Mouse (Mus musculus) forebrain, embryonic 15.5 days (tissue): ENCODE data around the gene Ptpn11. TPM values are rescaled to one million over a fixed set of nuclear protein-coding genes. Genes with fewer than 3 reads are reported as not detected.
"Not testable (repeated sequence)": the region's sequence is repeated elsewhere in the genome, so short reads cannot be mapped to it uniquely, and the experiment has no call there.

Experiments used
- ATAC-seq: fragments of 200-750 bp; cut with Nextera tagmentation; replicated peaks from 2 replicates; pipeline ENCODE4 v1.8.0; 2017; ENCODE audit warnings: mild to moderate bottlenecking, moderate TSS enrichment, moderate library complexity
- H3K27ac ChIP-seq: fragments of 300-500 bp; sonication (generic); replicated peaks from 2 replicates; pipeline ENCODE4 v1.5.1; 2015; ENCODE audit warnings: mild to moderate bottlenecking, inconsistent platforms
- H3K27me3 ChIP-seq: fragments of 300-500 bp; sonication (generic); 2 replicates; pipeline ENCODE4 v1.6.1; 2015; ENCODE audit warnings: inconsistent platforms
- H3K36me3 ChIP-seq: fragments of 300-500 bp; sonication (generic); 2 replicates; pipeline ENCODE4 v1.6.1; 2015; ENCODE audit warnings: mild to moderate bottlenecking, inconsistent platforms
- H3K4me1 ChIP-seq: fragments of 300-500 bp; sonication (generic); 2 replicates; pipeline ENCODE4 v1.6.1; 2015; ENCODE audit warnings: inconsistent platforms
- H3K4me2 ChIP-seq: fragments of 300-500 bp; sonication (generic); replicated peaks from 2 replicates; pipeline ENCODE4 v1.6.1; 2015; ENCODE audit warnings: mild to moderate bottlenecking, inconsistent platforms
- H3K4me3 ChIP-seq: fragments of 300-500 bp; sonication (generic); 2 replicates; pipeline ENCODE4 v1.5.1; 2015; ENCODE audit warnings: mild to moderate bottlenecking, inconsistent platforms
- H3K9ac ChIP-seq: fragments of 300-500 bp; sonication (generic); replicated peaks from 2 replicates; pipeline ENCODE4 v1.6.1; 2015; ENCODE audit warnings: mild to moderate bottlenecking, inconsistent platforms
- H3K9me3 ChIP-seq: fragments of 300-500 bp; sonication (generic); 2 replicates; pipeline ENCODE4 v1.6.1; 2016; ENCODE audit warnings: inconsistent platforms
- WGBS: fragments of 180-500 bp; shearing (Covaris S2); methylation state at CpG from one replicate; pipeline ENCODE4 v1.1.7; 2015; ENCODE audit warnings: mixed read lengths; 5-methylcytosine and 5-hydroxymethylcytosine counted together
- polyA plus RNA-seq: library from polyadenylated mRNA; unstranded; fragments of >200 nt; fragmentation: Nextera tagmentation; extraction: Ambion mirVana; gene quantifications from 2 replicates; pipeline ENCODE4 v1.2.1, GENCODE M21; 2015

The Ptpn11 gene
- polyA plus RNA-seq, 1 experiment from 2014 or later = 26.1 TPM

- not testable (repeated sequence) for H3K27me3 ChIP-seq, H3K36me3 ChIP-seq
These were observed 32.8 kb upstream of the Ptpn11 start for GRCm38 (mm10) chr5:121224020-121224419.

GRCm38 (mm10) chr5:121221328-121221850, 30.2 kb upstream of the Ptpn11 start:
- ATAC-seq = 0 out of 2 replicates have a peak, but pooled peaks have one; percentile 5
- Histone ChIP-seq H3K27me3 (no peaks in the 10 kb centered on the region), H3K27ac (peak overlapping the region; percentile 96), H3K4me1 (peaks cover 29% of the 10 kb centered on the region), H3K4me3 (peak overlapping the region; percentile 99), H3K36me3 (no peaks in the 10 kb centered on the region), H3K4me2 (peak overlapping the region; percentile 84), H3K9me3 (no peaks in the 10 kb centered on the region), H3K9ac (peak overlapping the region; percentile 95)
- WGBS = 3% methylated on average over 23 of the region's 23 CpGs

More at GRCm38 (mm10) chr5:121224020-121224419, 32.8 kb upstream of the Ptpn11 start:
- H3K4me1 ChIP-seq = peaks cover 34% of the 10 kb centered on the region
- H3K27ac ChIP-seq, H3K4me3 ChIP-seq, ATAC-seq, H3K4me2 ChIP-seq, H3K9me3 ChIP-seq, H3K9ac ChIP-seq: not testable (repeated sequence)
- WGBS = 89% methylated on average over 4 of the region's 4 CpGs

DNA sequence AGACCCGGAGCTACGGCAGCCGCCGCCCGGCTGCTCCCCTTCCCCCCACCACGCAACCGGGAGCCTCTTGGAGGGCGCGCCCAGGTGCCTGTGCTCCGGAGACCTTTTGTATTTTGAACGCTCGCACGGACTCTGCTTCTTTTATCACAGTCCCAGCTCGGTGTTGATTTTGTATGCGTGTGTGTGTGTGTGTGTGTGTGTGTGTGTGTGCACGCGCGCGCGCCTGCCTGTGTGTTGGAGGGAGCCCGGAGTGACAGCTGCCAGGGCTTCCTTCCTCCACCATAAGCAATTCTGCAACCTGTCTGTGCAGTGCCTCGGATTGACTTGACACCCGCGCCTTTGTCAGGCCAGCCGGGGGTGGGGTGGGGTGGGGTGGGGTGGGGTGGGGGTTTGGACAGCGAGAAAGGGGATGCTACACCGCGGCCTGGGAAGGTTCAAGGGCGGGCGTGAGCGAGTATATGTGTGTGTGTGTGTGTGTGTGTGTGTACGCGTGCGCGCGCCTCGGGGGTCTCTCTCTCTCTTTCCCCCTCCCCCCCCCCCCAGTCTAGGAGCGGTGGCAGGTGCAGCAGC, 29.6 kb upstream of the Ptpn11 start:
- H3K4me3 ChIP-seq = peak overlapping the region; percentile 99
- H3K27ac ChIP-seq = peak overlapping the region; percentile 96
- peak; percentile 48 for ATAC-seq
- no peaks in the 10 kb centered on the region for H3K27me3 ChIP-seq
- H3K4me1 ChIP-seq = peaks cover 27% of the 10 kb centered on the region
- under 1% methylated on average over 37 of the region's 38 CpGs for WGBS
- no peaks in the 10 kb centered on the region for H3K36me3 ChIP-seq
- H3K9me3 ChIP-seq = no peaks in the 10 kb centered on the region
- H3K9ac ChIP-seq = peak overlapping the region; percentile 95
- H3K4me2 ChIP-seq = peak overlapping the region; percentile 84

- Histone ChIP-seq H3K27ac (peak within 1 kb of the TSS; percentile 96), H3K4me3 (peak within 1 kb of the TSS; percentile 99), H3K36me3 (no peaks in the 10 kb centered on the region), H3K27me3 (no peaks in the 10 kb centered on the region), H3K9me3 (no peaks in the 10 kb centered on the region), H3K4me1 (peaks cover 27% of the 10 kb centered on the region), H3K9ac (peak within 1 kb of the TSS; percentile 95), H3K4me2 (peak within 1 kb of the TSS; percentile 84)
- under 1% methylated on average over 58 of the region's 90 CpGs for WGBS
- ATAC-seq = peak; percentile 90
These were observed 29.0 kb upstream of the Ptpn11 start, which contains the start of gene Hectd4 for GRCm38 (mm10) chr5:121219980-121220731. TSS of gene Hectd4 (plus strand) at chr5:121220219.

DNA sequence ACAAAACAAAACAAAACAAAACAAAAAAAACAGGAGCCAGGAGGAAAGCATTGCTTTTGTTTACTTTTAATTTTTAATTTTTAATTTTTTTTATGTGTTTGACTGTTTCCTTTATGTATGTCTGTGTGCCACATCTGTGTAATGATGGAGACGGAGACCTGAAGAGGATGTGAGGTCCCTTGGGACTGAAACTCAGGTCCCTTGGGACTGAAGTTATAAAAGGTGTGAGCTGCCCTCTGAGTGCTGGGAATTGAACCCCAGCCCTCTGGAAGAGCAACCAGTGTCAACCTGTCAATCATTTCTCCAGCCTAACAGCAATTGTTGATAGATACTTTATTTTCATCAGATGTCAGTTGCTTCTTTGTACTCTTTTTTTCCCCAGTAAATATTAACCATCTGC, 28.0 kb upstream of the Ptpn11 start:
- whole genome bisulfite sequencing = 91% methylated on average over 1 of the region's 1 CpGs
- no peak overlapping the region for H3K4me3 ChIP-seq
- no peak overlapping the region for H3K9ac ChIP-seq
- H3K9me3 ChIP-seq = no peaks in the 10 kb centered on the region
- H3K27me3 ChIP-seq = no peaks in the 10 kb centered on the region
- H3K4me2 ChIP-seq = no peak overlapping the region
- peaks cover 23% of the 10 kb centered on the region for H3K4me1 ChIP-seq
- H3K36me3 ChIP-seq = no peaks in the 10 kb centered on the region
- ATAC-seq = no peak
- H3K27ac ChIP-seq = no peak overlapping the region

- no peak overlapping the region for H3K9ac ChIP-seq
- no peak overlapping the region for H3K4me2 ChIP-seq
- H3K27ac ChIP-seq = no peak overlapping the region
- peaks cover 15% of the 10 kb centered on the region for H3K4me1 ChIP-seq
- H3K4me3 ChIP-seq = no peak overlapping the region
- 95% methylated on average over 2 of the region's 2 CpGs for WGBS
- H3K9me3 ChIP-seq = no peaks in the 10 kb centered on the region
- H3K27me3 ChIP-seq = no peaks in the 10 kb centered on the region
- peaks cover 11% of the 10 kb centered on the region for H3K36me3 ChIP-seq
- no peak for ATAC-seq
These were observed 26.1 kb upstream of the Ptpn11 start for GRCm38 (mm10) chr5:121217313-121217634.

- 82% methylated on average over 9 of the region's 9 CpGs for WGBS
- H3K4me2 ChIP-seq, H3K9ac ChIP-seq, H3K27ac ChIP-seq, ATAC-seq, H3K9me3 ChIP-seq, H3K4me3 ChIP-seq, H3K27me3 ChIP-seq: not testable (repeated sequence)
- H3K36me3 ChIP-seq = peaks cover 16% of the 10 kb centered on the region
- H3K4me1 ChIP-seq = peaks cover 10% of the 10 kb centered on the region
These were observed 25.6 kb upstream of the Ptpn11 start for GRCm38 (mm10) chr5:121216584-121217312.

GRCm38 (mm10) chr5:121216126-121216446, 24.9 kb upstream of the Ptpn11 start:
- H3K4me1 ChIP-seq = peaks cover 5% of the 10 kb centered on the region; the same call in 1 of the 2 replicates
- no peaks in the 10 kb centered on the region for H3K9me3 ChIP-seq
- H3K27me3 ChIP-seq = no peaks in the 10 kb centered on the region
- H3K9ac ChIP-seq = no peak overlapping the region
- H3K36me3 ChIP-seq = peaks cover 23% of the 10 kb centered on the region
- no peak overlapping the region for H3K27ac ChIP-seq
- ATAC-seq = no peak
- 72% methylated on average over 12 of the region's 12 CpGs for WGBS
- no peak overlapping the region for H3K4me3 ChIP-seq
- no peak overlapping the region for H3K4me2 ChIP-seq

GRCm38 (mm10) chr5:121215380-121216125, 24.4 kb upstream of the Ptpn11 start:
- Histone ChIP-seq H3K36me3 (peaks cover 28% of the 10 kb centered on the region), H3K27ac (no peak overlapping the region), H3K27me3 (no peaks in the 10 kb centered on the region), H3K9ac (no peak overlapping the region), H3K9me3 (no peaks in the 10 kb centered on the region), H3K4me1 (peaks cover 5% of the 10 kb centered on the region; the same call in 1 of the 2 replicates), H3K4me3 (no peak overlapping the region), H3K4me2 (no peak overlapping the region)
- ATAC-seq = no peak
- 50% methylated on average over 13 of the region's 13 CpGs for WGBS

DNA sequence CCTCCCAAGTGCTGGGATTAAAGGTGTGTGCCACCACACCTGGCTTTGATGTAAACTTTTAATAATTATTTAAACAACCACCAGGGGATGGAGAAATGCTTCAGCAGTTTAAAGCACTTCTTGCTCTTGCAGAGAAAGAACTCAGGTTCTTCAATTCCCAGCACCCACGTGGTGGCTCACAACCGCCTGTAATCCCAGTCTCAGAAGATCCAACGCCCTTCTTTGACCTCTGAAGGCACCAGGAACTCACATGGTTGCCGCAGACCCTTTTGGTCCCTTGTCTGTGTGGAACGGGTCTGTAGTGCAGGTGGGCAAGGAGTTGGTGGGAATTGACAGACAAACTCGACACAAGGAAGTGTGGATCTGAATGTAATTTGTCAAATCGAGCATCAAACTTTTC, 23.5 kb upstream of the Ptpn11 start:
- H3K4me1 ChIP-seq = 0 out of 2 replicates have a peak, but pooled peaks cover 2% of the 10 kb centered on the region
- H3K27ac ChIP-seq = no peak overlapping the region
- peaks cover 35% of the 10 kb centered on the region for H3K36me3 ChIP-seq
- 64% methylated on average over 7 of the region's 7 CpGs for WGBS
- no peak overlapping the region for H3K4me3 ChIP-seq
- H3K9me3 ChIP-seq = no peaks in the 10 kb centered on the region
- ATAC-seq = no peak
- no peak overlapping the region for H3K9ac ChIP-seq
- no peaks in the 10 kb centered on the region for H3K27me3 ChIP-seq
- H3K4me2 ChIP-seq = no peak overlapping the region

DNA sequence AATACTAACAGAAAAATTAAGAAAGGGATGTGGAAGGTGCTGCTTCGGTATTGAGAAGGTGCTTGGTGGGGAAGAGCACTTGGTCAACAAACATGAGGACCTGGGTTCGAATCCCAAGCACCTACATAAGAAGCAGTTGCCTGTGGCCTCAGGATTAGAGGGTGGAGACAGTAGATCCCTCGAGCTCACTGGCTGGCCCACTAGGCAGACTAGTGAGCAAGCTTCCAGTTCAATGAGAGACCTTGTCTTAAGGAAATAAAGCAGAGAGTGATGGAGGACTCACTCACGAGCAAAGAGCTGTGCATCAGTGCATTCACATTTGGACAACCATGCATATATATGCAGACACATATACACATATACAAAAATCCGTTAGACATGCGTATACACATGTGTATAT, 20.9 kb upstream of the Ptpn11 start:
- Histone ChIP-seq H3K36me3 (peaks cover 61% of the 10 kb centered on the region), H3K4me2 (no peak overlapping the region), H3K9ac (no peak overlapping the region), H3K4me3 (no peak overlapping the region), H3K27me3 (no peaks in the 10 kb centered on the region), H3K4me1 (peaks cover 5% of the 10 kb centered on the region), H3K9me3 (no peaks in the 10 kb centered on the region), H3K27ac (no peak overlapping the region)
- 94% methylated on average over 6 of the region's 6 CpGs for whole genome bisulfite sequencing
- ATAC-seq = no peak

DNA sequence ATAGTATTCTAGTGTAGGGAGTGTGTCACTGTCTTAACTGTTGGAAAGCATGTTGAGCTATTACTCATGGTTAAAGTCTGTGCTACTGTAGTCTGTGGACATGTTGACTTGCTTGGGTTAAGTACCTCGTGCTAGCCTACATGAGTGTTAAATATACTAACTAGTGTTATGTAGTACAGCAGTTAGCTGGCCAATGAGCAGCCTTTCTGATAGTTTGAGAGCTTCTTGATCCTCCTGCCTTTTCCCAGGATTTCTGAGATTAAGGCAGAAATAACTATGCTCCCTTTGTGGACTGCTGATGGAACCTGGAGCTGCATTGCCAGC, 19.4 kb upstream of the Ptpn11 start:
- Histone ChIP-seq H3K4me3 (no peak overlapping the region), H3K9ac (no peak overlapping the region), H3K4me2 (no peak overlapping the region), H3K27ac (no peak overlapping the region), H3K36me3 (peaks cover 76% of the 10 kb centered on the region), H3K4me1 (peaks cover 20% of the 10 kb centered on the region), H3K9me3 (no peaks in the 10 kb centered on the region), H3K27me3 (no peaks in the 10 kb centered on the region)
- ATAC-seq = no peak
- 93% methylated on average over 1 of the region's 1 CpGs for WGBS
